Mouse (Mus musculus): ENCODE data around the gene Fut1. TPM values are rescaled to one million over a fixed set of nuclear protein-coding genes. Genes with fewer than 3 reads are reported as not detected.
A peak's percentile ranks its signal among the peaks of the same experiment; 100 is the strongest.

The Fut1 gene
- 0.06 and 0.14 TPM in 2 replicates for polyA plus RNA-seq (2012; rRNA removed)

DNA sequence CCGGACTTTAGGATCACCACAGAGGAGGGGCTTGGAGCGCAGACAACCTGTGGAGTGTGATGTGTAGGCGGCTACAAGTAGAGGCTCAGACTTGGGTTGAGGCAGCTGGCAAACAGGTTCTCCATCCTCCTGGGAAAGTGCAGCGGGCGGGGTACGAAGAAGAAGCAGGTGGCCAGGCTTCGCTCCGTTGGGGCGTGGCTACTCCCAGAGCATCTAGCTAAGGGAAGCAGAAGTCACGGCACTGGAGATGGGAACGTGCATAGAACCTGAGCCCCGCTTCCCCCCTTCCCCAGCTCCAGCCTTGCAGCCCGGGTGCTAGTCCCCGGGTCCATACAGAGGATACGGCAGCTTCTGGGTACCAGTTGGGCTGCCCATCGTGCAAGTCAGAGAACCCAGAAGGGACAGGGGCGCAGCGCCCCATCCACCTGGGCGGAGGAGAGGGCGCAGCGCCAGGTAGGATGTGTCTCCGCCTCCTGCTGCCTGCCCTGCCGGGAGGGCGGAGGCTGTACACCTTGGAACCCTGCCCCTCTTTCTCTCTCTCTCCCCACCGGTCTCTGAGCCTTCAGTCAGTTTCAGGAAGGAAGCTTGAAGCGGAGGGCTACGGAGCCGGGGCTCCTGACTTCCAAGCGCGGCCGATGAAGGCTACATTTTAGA, at the start of gene Fut1:
Gene Fut1 (plus strand): TSS at position 248 of the 654 bp plus-strand sequence.
- TF ChIP-seq POLR2A (IDR thresholded peaks at IDR 0.05; ENCODE audit: borderline replicate concordance, extremely low read depth, insufficient read depth, insufficient read length, poor library complexity, severe bottlenecking) (no peak), CTCF (IDR thresholded peaks at IDR 0.05; ENCODE audit: borderline replicate concordance, extremely low read depth, insufficient read depth, insufficient read length) (no peak)
- no peak for DNase-seq (ENCODE audit: low read depth)

- peak; percentile 95 for DNase-seq (ENCODE audit: low read depth)
- TF ChIP-seq POLR2A (IDR thresholded peaks at IDR 0.05; ENCODE audit: borderline replicate concordance, extremely low read depth, insufficient read depth, insufficient read length, poor library complexity, severe bottlenecking) (no peak), CTCF (IDR thresholded peaks at IDR 0.05; ENCODE audit: borderline replicate concordance, extremely low read depth, insufficient read depth, insufficient read length) (no peak)
Measured at GRCm38 (mm10) chr7:45567780-45568516, 49.1 kb upstream of the Fut1 start.

- DNase-seq (ENCODE audit: low read depth), result no peak
Measured at GRCm38 (mm10) chr7:45568601-45569473, 48.3 kb upstream of the Fut1 start.

GRCm38 (mm10) chr7:45570103-45570741, 46.9 kb upstream of the Fut1 start, which contains the start of gene Bcat2:
Gene Bcat2 (plus strand): TSS chr7:45570153.
- peak; percentile 82 for DNase-seq (ENCODE audit: low read depth)
- TF ChIP-seq CTCF (IDR thresholded peaks at IDR 0.05; ENCODE audit: borderline replicate concordance, extremely low read depth, insufficient read depth, insufficient read length), result no peak
- TF ChIP-seq POLR2A (IDR thresholded peaks at IDR 0.05; ENCODE audit: borderline replicate concordance, extremely low read depth, insufficient read depth, insufficient read length, poor library complexity, severe bottlenecking), result peak; percentile 49; the same call in 1 of the 2 replicates

More at GRCm38 (mm10) chr7:45568601-45569473, 48.3 kb upstream of the Fut1 start:
- TF ChIP-seq CTCF (IDR thresholded peaks at IDR 0.05; ENCODE audit: borderline replicate concordance, extremely low read depth, insufficient read depth, insufficient read length), result no peak
- no peak for TF ChIP-seq POLR2A (IDR thresholded peaks at IDR 0.05; ENCODE audit: borderline replicate concordance, extremely low read depth, insufficient read depth, insufficient read length, poor library complexity, severe bottlenecking)

DNA sequence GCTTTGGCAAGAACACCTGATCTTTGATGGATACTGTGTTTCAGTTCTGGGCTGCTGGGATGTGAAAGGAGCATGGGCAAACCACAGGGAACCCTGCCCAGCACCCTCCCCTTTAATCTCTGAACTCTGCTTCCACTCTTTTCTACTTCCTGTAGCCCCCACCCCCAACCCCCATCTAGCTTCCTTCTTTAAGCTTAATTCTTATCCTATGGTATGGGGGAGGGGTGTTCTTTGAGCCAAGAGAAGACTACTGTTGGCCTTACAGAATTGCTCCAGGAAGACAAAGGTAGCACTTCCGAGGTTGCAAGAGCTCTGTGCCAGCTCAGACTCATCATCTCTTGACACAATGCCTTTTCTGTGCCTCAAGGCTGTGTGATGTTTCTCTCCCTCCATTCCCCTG, 45.1 kb upstream of the Fut1 start:
- no peak for TF ChIP-seq CTCF (IDR thresholded peaks at IDR 0.05; ENCODE audit: borderline replicate concordance, extremely low read depth, insufficient read depth, insufficient read length)
- no peak for TF ChIP-seq POLR2A (IDR thresholded peaks at IDR 0.05; ENCODE audit: borderline replicate concordance, extremely low read depth, insufficient read depth, insufficient read length, poor library complexity, severe bottlenecking)
- no peak for DNase-seq (ENCODE audit: low read depth)

GRCm38 (mm10) chr7:45573954-45574353, 43.1 kb upstream of the Fut1 start:
- no peak for TF ChIP-seq POLR2A (IDR thresholded peaks at IDR 0.05; ENCODE audit: borderline replicate concordance, extremely low read depth, insufficient read depth, insufficient read length, poor library complexity, severe bottlenecking)
- TF ChIP-seq CTCF (IDR thresholded peaks at IDR 0.05; ENCODE audit: borderline replicate concordance, extremely low read depth, insufficient read depth, insufficient read length), result no peak
- no peak for DNase-seq (ENCODE audit: low read depth)

DNA sequence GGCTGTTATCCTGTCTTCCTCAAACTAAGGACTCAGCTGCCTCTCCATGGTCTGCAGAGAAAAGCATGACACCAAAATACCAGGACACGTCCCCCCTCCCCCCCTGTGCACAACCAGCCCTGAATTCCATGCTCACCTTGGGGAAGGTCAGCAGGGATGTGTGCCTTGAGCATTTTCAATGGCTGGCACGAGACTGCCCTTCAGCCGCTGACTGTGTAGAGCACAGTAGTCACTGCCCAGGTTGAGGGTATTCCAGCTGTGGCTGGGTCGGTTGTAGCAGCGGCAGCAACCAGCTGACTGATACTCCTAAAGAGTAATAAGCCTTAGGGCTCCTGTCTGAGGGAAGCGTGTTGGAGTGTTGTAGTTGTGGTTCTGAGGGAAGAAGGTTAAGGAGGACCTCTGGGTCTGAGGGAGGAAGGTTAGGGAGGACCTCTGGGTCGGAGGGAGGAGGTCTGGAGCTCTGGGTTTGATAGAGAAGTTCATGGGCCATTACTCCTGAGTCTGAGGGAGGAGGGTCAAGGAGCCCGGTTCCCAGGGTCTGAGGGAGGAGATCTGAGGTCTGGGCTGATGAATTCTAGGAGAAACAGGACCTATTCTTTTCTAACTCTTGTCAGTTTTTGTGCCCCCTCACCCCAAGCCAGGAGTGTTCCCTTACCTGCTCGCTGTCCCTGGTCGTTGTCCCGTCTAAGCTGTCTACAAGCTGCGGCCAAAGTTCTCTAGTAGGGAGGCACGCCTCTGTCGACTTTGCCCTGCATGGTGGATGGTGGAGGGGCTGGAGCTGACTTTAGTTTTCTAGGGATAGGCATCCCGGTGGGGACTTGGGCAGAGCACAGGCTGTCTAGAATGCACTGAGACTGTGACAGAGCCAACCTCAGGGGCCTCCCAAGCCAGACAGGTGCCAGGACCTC, 42.4 kb upstream of the Fut1 start:
- no peak for TF ChIP-seq CTCF (IDR thresholded peaks at IDR 0.05; ENCODE audit: borderline replicate concordance, extremely low read depth, insufficient read depth, insufficient read length)
- TF ChIP-seq POLR2A (IDR thresholded peaks at IDR 0.05; ENCODE audit: borderline replicate concordance, extremely low read depth, insufficient read depth, insufficient read length, poor library complexity, severe bottlenecking), result no peak
- DNase-seq (ENCODE audit: low read depth), result no peak

GRCm38 (mm10) chr7:45585923-45586322, 31.2 kb upstream of the Fut1 start:
- no peak for TF ChIP-seq CTCF (IDR thresholded peaks at IDR 0.05; ENCODE audit: borderline replicate concordance, extremely low read depth, insufficient read depth, insufficient read length)
- TF ChIP-seq POLR2A (IDR thresholded peaks at IDR 0.05; ENCODE audit: borderline replicate concordance, extremely low read depth, insufficient read depth, insufficient read length, poor library complexity, severe bottlenecking), result no peak
- DNase-seq (ENCODE audit: low read depth), result no peak

DNA sequence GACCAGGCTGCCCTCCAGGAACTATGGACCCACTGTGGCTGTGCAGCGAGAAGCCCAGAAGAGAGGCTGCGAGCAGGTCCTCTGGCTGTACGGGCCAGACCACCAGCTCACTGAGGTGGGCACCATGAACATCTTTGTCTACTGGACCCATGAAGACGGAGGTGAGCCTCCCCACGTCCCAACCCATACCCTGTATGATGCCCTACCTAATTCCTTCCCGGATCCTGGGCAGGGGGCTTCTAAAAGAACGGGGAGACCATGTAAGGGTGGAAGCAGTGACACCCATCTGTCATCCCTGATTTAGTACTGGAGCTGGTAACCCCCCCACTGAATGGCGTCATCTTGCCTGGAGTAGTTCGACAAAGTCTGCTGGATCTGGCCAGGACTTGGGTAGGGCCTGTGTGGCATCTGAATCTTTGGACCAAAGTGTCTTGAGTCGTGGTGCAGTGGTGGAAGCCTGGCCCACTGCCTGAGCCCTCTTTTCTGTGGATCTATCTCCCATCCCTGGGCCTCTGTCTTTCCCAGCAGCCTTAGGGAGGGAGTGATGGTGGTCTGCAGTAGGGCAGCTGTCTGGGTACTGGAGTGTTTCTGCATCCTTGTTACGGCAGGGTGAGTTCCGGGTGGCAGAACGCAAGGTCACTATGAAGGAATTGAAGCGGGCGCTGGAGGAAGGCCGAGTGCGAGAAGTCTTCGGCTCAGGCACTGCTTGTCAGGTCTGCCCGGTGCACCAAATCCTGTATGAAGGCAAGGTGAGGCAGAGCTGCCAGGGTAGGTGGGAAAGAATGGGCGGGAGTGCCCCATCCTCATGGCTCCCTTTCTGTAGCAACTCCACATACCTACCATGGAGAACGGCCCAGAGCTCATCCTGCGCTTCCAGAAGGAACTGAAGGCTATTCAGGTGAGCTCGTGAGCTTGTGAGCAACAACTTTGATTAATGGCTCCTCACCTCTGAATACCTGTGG, 29.2 kb upstream of the Fut1 start:
- no peak for DNase-seq (ENCODE audit: low read depth)
- TF ChIP-seq CTCF (IDR thresholded peaks at IDR 0.05; ENCODE audit: borderline replicate concordance, extremely low read depth, insufficient read depth, insufficient read length) (no peak), POLR2A (IDR thresholded peaks at IDR 0.05; ENCODE audit: borderline replicate concordance, extremely low read depth, insufficient read depth, insufficient read length, poor library complexity, severe bottlenecking) (no peak)

All from brain, embryonic 14.5 days (tissue).